Comparison of ENCODE assay signal across 8 mouse cellular contexts in the genomic region with DNA sequence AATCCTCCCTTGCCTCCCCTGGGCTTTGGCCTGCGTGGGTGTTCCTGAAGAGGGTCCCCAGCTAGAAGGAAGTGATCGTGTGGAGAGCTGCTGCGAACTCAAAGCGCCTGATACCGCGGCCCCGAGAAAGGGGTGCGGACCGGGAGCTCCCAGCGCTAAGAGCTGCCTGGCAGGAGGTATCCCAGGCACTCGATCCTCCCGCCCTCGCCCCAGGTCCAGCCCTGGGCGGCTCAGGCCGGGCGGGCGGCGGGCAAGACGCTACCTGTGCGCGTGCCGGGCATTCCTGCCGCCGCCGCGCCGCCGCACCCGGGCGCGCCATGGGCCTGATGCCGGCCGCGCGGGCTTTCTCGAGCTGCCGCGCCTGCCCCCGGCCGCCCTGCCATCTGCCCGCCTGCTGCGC.
DNase-seq lines count a peak whose midpoint lies in the region; ATAC-seq and TF ChIP-seq lines count a peak whose summit lies in the region.

No protein-coding gene starts in this region.

- no peak for TF ChIP-seq POLR2A in testis, adult 2 months (IDR thresholded peaks at IDR 0.05; ENCODE audit: control insufficient read depth, low read depth, low read length)

- peak overlapping the region; percentile 84 for H3K4me2 ChIP-seq in intestine, embryonic 16.5 days (ENCODE audit: low read depth, low read length)

- WGBS in intestine, embryonic 16.5 days: 2% methylated on average over 41 of the region's 42 CpGs

- H3K27ac ChIP-seq in testis, adult 2 months (ENCODE audit: control insufficient read depth, insufficient read depth, low read depth, low read length): no peak overlapping the region
- H3K27ac ChIP-seq in intestine, embryonic 16.5 days (ENCODE audit: low read length): no peak overlapping the region

- H3K36me3 ChIP-seq in testis, adult 2 months (ENCODE audit: control insufficient read depth, insufficient read depth, low read length): no peaks in the 10 kb centered on the region
- H3K36me3 ChIP-seq in intestine, embryonic 16.5 days (ENCODE audit: control insufficient read depth, insufficient read depth, low read length): no peaks in the 10 kb centered on the region

- H3K9ac ChIP-seq in intestine, embryonic 16.5 days (ENCODE audit: low read depth, low read length): peak overlapping the region; percentile 62

- no peak for DNase-seq in testis, postnatal 10 days (ENCODE audit: low spot score)
- DNase-seq in lung, postnatal 10 days: peak; percentile 53
- DNase-seq in urinary bladder, postnatal 36 days (ENCODE audit: low spot score in 2 of 2): peak; percentile 48 to 61
- DNase-seq in spleen, postnatal 14 days (ENCODE audit: low spot score in 2 of 2): no peak
- DNase-seq in right cerebral cortex, adult 18-20 months: no peak

- H3K9me3 ChIP-seq in intestine, embryonic 16.5 days (ENCODE audit: control insufficient read depth, low read length): no peaks in the 10 kb centered on the region

- no peak for TF ChIP-seq CTCF in testis, adult 2 months (IDR thresholded peaks at IDR 0.05; ENCODE audit: control insufficient read depth, insufficient read depth, insufficient replicate concordance, low read depth, low read length)

- H3K4me1 ChIP-seq in testis, adult 2 months (ENCODE audit: control insufficient read depth, insufficient read depth, low read length): peaks cover 8% of the 10 kb centered on the region
- H3K4me1 ChIP-seq in intestine, embryonic 16.5 days (ENCODE audit: control insufficient read depth, insufficient read depth, low read length): peaks cover 5% of the 10 kb centered on the region

- H3K4me3 ChIP-seq in testis, adult 2 months (ENCODE audit: control insufficient read depth, low read depth, low read length): peak overlapping the region; percentile 54
- H3K4me3 ChIP-seq in intestine, embryonic 16.5 days (ENCODE audit: low read length): peak overlapping the region; percentile 51

- ATAC-seq in intestine, embryonic 16.5 days: peak; percentile 62
- ATAC-seq in erythroblast, adult 5-6 weeks (replicated peaks; ENCODE audit: low FRiP score, poor library complexity, severe bottlenecking): no peak

- no peaks in the 10 kb centered on the region for H3K27me3 ChIP-seq in testis, adult 2 months (ENCODE audit: control insufficient read depth, insufficient read depth, low read length)
- H3K27me3 ChIP-seq in intestine, embryonic 16.5 days (replicated peaks; ENCODE audit: control insufficient read depth, insufficient read depth, low read length): peaks cover 21% of the 10 kb centered on the region

Comparison
In these comparisons a context has a peak if more than half of its experiments do, and no peak if none do; other contexts are left out.
1. DNase-seq: peak in lung, postnatal 10 days (single experiment) and urinary bladder, postnatal 36 days (2 of 2); none in testis, postnatal 10 days (single experiment), spleen, postnatal 14 days (0 of 2) and right cerebral cortex, adult 18-20 months (single experiment).